Mouse (Mus musculus): ENCODE measurements at regions not wholly inside any gene's neighbourhood (a gene's known extent, or its start where the extent isn't known, plus 50 kb on each side); places are given as distances from the start of the nearest gene placed in this dataset.

DNA sequence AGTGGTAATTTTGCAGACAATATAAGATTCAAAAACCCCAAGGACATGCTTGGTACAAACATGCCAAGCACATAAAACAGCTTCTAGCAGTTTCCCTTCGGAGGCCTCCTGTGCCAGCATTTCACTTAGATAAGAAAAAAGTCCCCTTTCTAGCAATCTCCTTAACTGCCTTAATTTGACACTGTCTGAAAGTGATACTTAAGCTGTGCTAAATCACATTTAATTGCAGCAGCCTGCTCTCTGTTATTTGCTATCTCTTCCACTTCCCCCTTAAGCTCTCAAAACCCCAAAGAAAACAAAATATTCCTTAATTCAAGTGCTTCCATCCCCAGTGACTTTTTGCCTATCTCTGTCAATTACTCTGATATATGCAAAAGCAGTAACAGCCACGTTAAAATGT is 86.9 kb upstream of the Prokr2 start:
- Histone ChIP-seq H3K79me2 (ENCODE audit: control insufficient read depth, insufficient read depth, low read length) (no peaks in the 10 kb centered on the region), H3K4me3 (ENCODE audit: insufficient read depth, low read depth, low read length) (no peak overlapping the region), H3K4me1 (ENCODE audit: control insufficient read depth, insufficient read depth, low read length) (no peaks in the 10 kb centered on the region), H3K36me3 (ENCODE audit: control insufficient read depth, insufficient read depth, low read length) (no peaks in the 10 kb centered on the region), H3K9ac (ENCODE audit: low read depth, low read length) (no peak overlapping the region), H3K27me3 (ENCODE audit: control insufficient read depth, insufficient read depth, low read length) (no peaks in the 10 kb centered on the region; the same call in 1 of the 2 replicates), H3K27ac (replicated peaks; ENCODE audit: insufficient read depth, low read depth, low read length) (no peak overlapping the region)
- no peak for DNase-seq (ENCODE audit: extremely low read depth, low read depth, low spot score)
- TF ChIP-seq CTCF (IDR thresholded peaks at IDR 0.05; ENCODE audit: low read depth, low read length) (no peak), POLR2A (IDR thresholded peaks at IDR 0.05; ENCODE audit: extremely low read depth, insufficient read depth, low read length) (no peak)
- WGBS: 43% methylated on average over 2 of the region's 2 CpGs

DNA sequence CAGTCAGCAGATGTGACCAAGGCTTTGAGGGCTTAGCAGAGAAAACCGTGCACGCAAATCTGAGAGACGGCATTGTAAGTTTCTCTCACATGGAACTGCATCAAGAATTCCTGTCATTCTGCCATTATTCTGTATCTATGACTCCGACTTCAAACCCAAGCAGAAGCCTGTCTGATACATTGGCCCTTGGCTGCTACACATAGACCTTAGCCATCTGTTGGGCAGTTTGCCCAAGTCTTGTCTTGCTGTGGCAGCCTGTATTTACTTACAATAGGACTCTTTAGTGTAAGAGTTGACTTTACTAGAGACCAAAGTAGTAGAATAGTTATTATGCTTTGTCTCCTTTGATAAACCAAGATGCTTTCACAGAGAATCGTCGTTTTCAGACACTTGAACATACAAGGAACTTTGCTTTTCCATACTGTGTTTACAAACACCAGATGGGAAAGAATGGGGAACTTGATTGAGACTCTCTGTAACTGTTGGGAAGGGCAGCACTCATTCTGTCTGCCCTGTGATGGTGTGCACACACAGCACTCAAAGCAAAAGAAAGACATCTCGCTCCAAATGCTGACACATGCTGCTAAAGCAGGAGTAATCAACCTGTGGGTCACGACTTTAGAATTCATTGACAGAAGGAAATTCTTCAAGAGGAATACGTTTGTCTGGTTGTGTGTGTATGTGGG is 83.9 kb upstream of the Prokr2 start:
- TF ChIP-seq CTCF (IDR thresholded peaks at IDR 0.05; ENCODE audit: low read depth, low read length) (no peak), POLR2A (IDR thresholded peaks at IDR 0.05; ENCODE audit: extremely low read depth, insufficient read depth, low read length) (no peak)
- DNase-seq (ENCODE audit: extremely low read depth, low read depth, low spot score): peak; percentile 2
- Histone ChIP-seq H3K4me1 (ENCODE audit: control insufficient read depth, insufficient read depth, low read length) (no peaks in the 10 kb centered on the region), H3K4me3 (ENCODE audit: insufficient read depth, low read depth, low read length) (no peak overlapping the region), H3K9ac (ENCODE audit: low read depth, low read length) (no peak overlapping the region), H3K36me3 (ENCODE audit: control insufficient read depth, insufficient read depth, low read length) (no peaks in the 10 kb centered on the region), H3K79me2 (ENCODE audit: control insufficient read depth, insufficient read depth, low read length) (no peaks in the 10 kb centered on the region), H3K27me3 (ENCODE audit: control insufficient read depth, insufficient read depth, low read length) (no peaks in the 10 kb centered on the region), H3K27ac (replicated peaks; ENCODE audit: insufficient read depth, low read depth, low read length) (no peak overlapping the region)
- WGBS: 88% methylated on average over 9 of the region's 9 CpGs

DNA sequence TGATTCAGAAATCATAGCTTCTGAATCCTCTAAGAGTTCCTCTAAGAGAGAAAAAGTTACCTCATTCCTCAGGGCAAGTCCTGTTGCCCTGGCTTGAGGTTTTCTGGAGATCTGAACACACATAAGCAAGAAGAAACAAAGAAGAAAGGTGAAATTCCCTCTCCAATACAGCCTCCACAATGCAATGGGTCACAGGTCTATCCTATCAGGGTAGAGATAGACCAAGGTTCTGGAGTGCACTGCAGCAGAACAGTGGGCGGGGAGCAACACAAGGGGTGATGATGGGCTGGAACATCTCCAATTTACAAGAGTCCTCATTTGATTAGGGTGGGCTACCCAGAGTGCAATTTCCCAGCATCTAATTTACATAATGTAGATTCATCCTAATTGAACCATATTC is 69.8 kb upstream of the Prokr2 start:
- no peak for DNase-seq (ENCODE audit: extremely low read depth, low read depth, low spot score)
- no peaks in the 10 kb centered on the region for H3K36me3 ChIP-seq (ENCODE audit: control insufficient read depth, insufficient read depth, low read length)
- H3K27me3 ChIP-seq (ENCODE audit: control insufficient read depth, insufficient read depth, low read length): no peaks in the 10 kb centered on the region; the same call in 1 of the 2 replicates
- 97% methylated on average over 1 of the region's 1 CpGs for WGBS
- H3K9ac ChIP-seq (ENCODE audit: low read depth, low read length): no peak overlapping the region
- H3K4me1 ChIP-seq (ENCODE audit: control insufficient read depth, insufficient read depth, low read length): no peaks in the 10 kb centered on the region
- H3K27ac ChIP-seq (replicated peaks; ENCODE audit: insufficient read depth, low read depth, low read length): no peak overlapping the region
- H3K4me3 ChIP-seq (ENCODE audit: insufficient read depth, low read depth, low read length): no peak overlapping the region
- H3K79me2 ChIP-seq (ENCODE audit: control insufficient read depth, insufficient read depth, low read length): no peaks in the 10 kb centered on the region
- no peak for TF ChIP-seq POLR2A (IDR thresholded peaks at IDR 0.05; ENCODE audit: extremely low read depth, insufficient read depth, low read length)
- TF ChIP-seq CTCF (IDR thresholded peaks at IDR 0.05; ENCODE audit: low read depth, low read length): no peak

DNA sequence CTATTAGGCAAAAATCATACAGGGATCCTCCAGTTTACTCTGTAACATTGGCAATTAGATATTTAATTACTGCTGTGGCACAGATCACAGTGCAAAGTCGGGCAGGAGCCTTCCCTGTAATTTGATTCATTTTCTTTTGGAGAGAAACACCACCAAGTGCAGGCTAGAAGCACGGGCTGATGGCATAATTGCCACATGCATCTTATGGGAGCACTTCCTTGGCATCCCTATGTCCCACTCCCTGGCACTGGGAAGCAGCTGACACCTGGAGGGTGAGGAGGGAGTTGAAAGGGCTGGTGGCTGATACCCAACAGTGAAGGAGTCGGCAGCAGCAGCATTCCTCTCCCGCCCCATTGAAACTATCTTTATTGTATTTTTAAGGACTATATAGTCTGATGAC is 64.1 kb upstream of the Prokr2 start:
- Histone ChIP-seq H3K79me2 (ENCODE audit: control insufficient read depth, insufficient read depth, low read length) (no peaks in the 10 kb centered on the region), H3K9ac (ENCODE audit: low read depth, low read length) (no peak overlapping the region), H3K27ac (replicated peaks; ENCODE audit: insufficient read depth, low read depth, low read length) (no peak overlapping the region), H3K4me1 (ENCODE audit: control insufficient read depth, insufficient read depth, low read length) (no peaks in the 10 kb centered on the region), H3K4me3 (ENCODE audit: insufficient read depth, low read depth, low read length) (no peak overlapping the region), H3K27me3 (ENCODE audit: control insufficient read depth, insufficient read depth, low read length) (no peaks in the 10 kb centered on the region; the same call in 1 of the 2 replicates), H3K36me3 (ENCODE audit: control insufficient read depth, insufficient read depth, low read length) (no peaks in the 10 kb centered on the region)
- DNase-seq (ENCODE audit: extremely low read depth, low read depth, low spot score): no peak
- TF ChIP-seq POLR2A (IDR thresholded peaks at IDR 0.05; ENCODE audit: extremely low read depth, insufficient read depth, low read length): no peak
- TF ChIP-seq CTCF (IDR thresholded peaks at IDR 0.05; ENCODE audit: low read depth, low read length): no peak
- 79% methylated on average over 4 of the region's 4 CpGs for WGBS

DNA sequence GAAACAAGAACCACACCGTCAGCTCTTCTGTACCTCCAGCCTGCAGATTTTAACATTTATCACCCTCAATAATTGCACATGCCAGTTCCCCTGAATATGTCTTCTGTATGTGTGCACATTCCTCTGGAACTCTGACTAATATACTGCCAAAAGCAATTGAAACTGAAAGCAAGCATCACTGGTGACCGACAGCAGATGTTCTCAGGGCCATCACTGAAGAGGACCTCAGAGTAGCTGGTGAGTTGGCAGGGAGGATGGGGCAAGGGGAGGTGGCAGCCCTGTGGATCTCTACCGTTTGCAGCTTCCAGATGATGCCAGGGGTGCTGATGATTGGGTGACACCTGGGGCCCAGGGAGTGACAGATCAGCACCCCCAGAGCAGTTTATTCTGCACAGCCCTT is 62.6 kb upstream of the Prokr2 start:
- H3K9ac ChIP-seq (ENCODE audit: low read depth, low read length): no peak overlapping the region
- DNase-seq (ENCODE audit: extremely low read depth, low read depth, low spot score): no peak
- no peaks in the 10 kb centered on the region for H3K79me2 ChIP-seq (ENCODE audit: control insufficient read depth, insufficient read depth, low read length)
- no peak for TF ChIP-seq CTCF (IDR thresholded peaks at IDR 0.05; ENCODE audit: low read depth, low read length)
- no peak for TF ChIP-seq POLR2A (IDR thresholded peaks at IDR 0.05; ENCODE audit: extremely low read depth, insufficient read depth, low read length)
- no peaks in the 10 kb centered on the region for H3K36me3 ChIP-seq (ENCODE audit: control insufficient read depth, insufficient read depth, low read length)
- H3K27me3 ChIP-seq (ENCODE audit: control insufficient read depth, insufficient read depth, low read length): no peaks in the 10 kb centered on the region; the same call in 1 of the 2 replicates
- no peak overlapping the region for H3K4me3 ChIP-seq (ENCODE audit: insufficient read depth, low read depth, low read length)
- 68% methylated on average over 3 of the region's 3 CpGs for WGBS
- H3K4me1 ChIP-seq (ENCODE audit: control insufficient read depth, insufficient read depth, low read length): no peaks in the 10 kb centered on the region
- no peak overlapping the region for H3K27ac ChIP-seq (replicated peaks; ENCODE audit: insufficient read depth, low read depth, low read length)

DNA sequence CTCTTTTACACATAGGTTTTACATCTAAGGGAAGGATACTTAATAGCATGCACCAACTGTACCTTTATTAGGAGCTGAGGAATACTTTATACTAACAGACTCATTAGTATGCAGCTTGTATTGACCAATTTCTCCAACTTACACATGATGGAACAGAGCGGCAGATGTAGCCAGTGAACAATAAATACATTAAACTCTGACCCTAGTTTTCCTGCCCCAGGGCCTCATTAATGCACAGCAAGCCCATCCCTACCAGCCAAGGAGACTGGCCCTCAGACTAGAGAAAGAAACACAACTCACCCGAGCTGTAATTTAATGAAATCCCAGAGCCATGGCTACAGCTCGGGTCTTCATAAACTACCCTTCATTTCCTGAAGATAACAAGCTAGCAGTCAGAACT is 60.8 kb upstream of the Prokr2 start:
- H3K27ac ChIP-seq (replicated peaks; ENCODE audit: insufficient read depth, low read depth, low read length): no peak overlapping the region
- no peaks in the 10 kb centered on the region; the same call in 1 of the 2 replicates for H3K27me3 ChIP-seq (ENCODE audit: control insufficient read depth, insufficient read depth, low read length)
- H3K4me3 ChIP-seq (ENCODE audit: insufficient read depth, low read depth, low read length): no peak overlapping the region
- H3K4me1 ChIP-seq (ENCODE audit: control insufficient read depth, insufficient read depth, low read length): no peaks in the 10 kb centered on the region
- no peaks in the 10 kb centered on the region for H3K36me3 ChIP-seq (ENCODE audit: control insufficient read depth, insufficient read depth, low read length)
- 65% methylated on average over 3 of the region's 3 CpGs for WGBS
- no peak for DNase-seq (ENCODE audit: extremely low read depth, low read depth, low spot score)
- no peak for TF ChIP-seq CTCF (IDR thresholded peaks at IDR 0.05; ENCODE audit: low read depth, low read length)
- TF ChIP-seq POLR2A (IDR thresholded peaks at IDR 0.05; ENCODE audit: extremely low read depth, insufficient read depth, low read length): no peak
- no peaks in the 10 kb centered on the region for H3K79me2 ChIP-seq (ENCODE audit: control insufficient read depth, insufficient read depth, low read length)
- no peak overlapping the region for H3K9ac ChIP-seq (ENCODE audit: low read depth, low read length)

All from liver, adult 2 months (tissue).